Mouse (Mus musculus) stomach, postnatal 0 days (tissue): ENCODE results near the gene Il9r. TPM values are rescaled to one million over a fixed set of nuclear protein-coding genes. Genes with fewer than 3 reads are reported as not detected.

Source experiments
- ATAC-seq: fragments of 200-750 bp; cut with Nextera tagmentation; 2 replicates; pipeline ENCODE4 v1.8.0; 2017; ENCODE audit not compliant: low FRiP score, low TSS enrichment
- DNase-seq: peaks from one replicate; pipeline ENCODE4 v3.0.0-alpha.2; 2016; ENCODE audit warnings: low spot score
- H3K27ac ChIP-seq: fragments of 300-500 bp; sonication (generic); replicated peaks from 2 replicates; pipeline ENCODE4 v1.5.1; 2014; ENCODE audit warnings: mild to moderate bottlenecking, control low read depth
- H3K27me3 ChIP-seq: fragments of 300-500 bp; sonication (generic); 2 replicates; pipeline ENCODE4 v1.6.1; 2014; ENCODE audit warnings: low read length; ENCODE audit not compliant: control insufficient read depth, insufficient read depth
- H3K36me3 ChIP-seq: fragments of 300-500 bp; sonication (generic); 2 replicates; pipeline ENCODE4 v1.6.1; 2014; ENCODE audit warnings: low read length, mixed read lengths; ENCODE audit not compliant: control insufficient read depth, insufficient read depth
- H3K4me1 ChIP-seq: fragments of 300-500 bp; sonication (generic); replicated peaks from 2 replicates; pipeline ENCODE4 v1.6.1; 2014; ENCODE audit warnings: antibody characterized with exemption; ENCODE audit not compliant: control insufficient read depth, insufficient read depth
- H3K4me2 ChIP-seq: fragments of 300-500 bp; sonication (generic); replicated peaks from 2 replicates; pipeline ENCODE4 v1.6.1; 2014; ENCODE audit warnings: low read depth, mild to moderate bottlenecking, control low read depth, moderate library complexity
- H3K4me3 ChIP-seq: fragments of 300-500 bp; sonication (generic); 2 replicates; pipeline ENCODE4 v1.5.1; 2014; ENCODE audit warnings: low read depth, low read length, control low read depth
- H3K9ac ChIP-seq: fragments of 300-500 bp; sonication (generic); 2 replicates; pipeline ENCODE4 v1.6.1; 2014; ENCODE audit warnings: mild to moderate bottlenecking, low read length, control low read depth, mixed read lengths
- H3K9me3 ChIP-seq: fragments of 300-500 bp; sonication (generic); 2 replicates; pipeline ENCODE4 v1.6.1; 2016; ENCODE audit warnings: low read length; ENCODE audit not compliant: control insufficient read depth
- CTCF ChIP-seq: IDR thresholded peaks from 2 replicates; pipeline ENCODE4 v1.5.1; 2016; ENCODE audit warnings: antibody characterized with exemption, low read depth, mild to moderate bottlenecking, moderate library complexity
- EP300 ChIP-seq: optimal IDR thresholded peaks from 2 replicates; pipeline ENCODE3; 2016; ENCODE audit warnings: antibody characterized with exemption
- WGBS: fragments of 180-500 bp; shearing (Covaris S2); extraction: QIAGEN DNeasy Blood & Tissue Kit; methylation state at CpG from one replicate; pipeline ENCODE4 v1.1.7; 2014; 5-methylcytosine and 5-hydroxymethylcytosine counted together
- polyA plus RNA-seq: library from polyadenylated mRNA; unstranded; fragments of >200 nt; fragmentation: Nextera tagmentation; extraction: Ambion mirVana; gene quantifications from 2 replicates; pipeline ENCODE4 v1.2.1, GENCODE M21; 2015

Gene Il9r
- polyA plus RNA-seq, 1 experiment from 2014 or later: not detected

DNA sequence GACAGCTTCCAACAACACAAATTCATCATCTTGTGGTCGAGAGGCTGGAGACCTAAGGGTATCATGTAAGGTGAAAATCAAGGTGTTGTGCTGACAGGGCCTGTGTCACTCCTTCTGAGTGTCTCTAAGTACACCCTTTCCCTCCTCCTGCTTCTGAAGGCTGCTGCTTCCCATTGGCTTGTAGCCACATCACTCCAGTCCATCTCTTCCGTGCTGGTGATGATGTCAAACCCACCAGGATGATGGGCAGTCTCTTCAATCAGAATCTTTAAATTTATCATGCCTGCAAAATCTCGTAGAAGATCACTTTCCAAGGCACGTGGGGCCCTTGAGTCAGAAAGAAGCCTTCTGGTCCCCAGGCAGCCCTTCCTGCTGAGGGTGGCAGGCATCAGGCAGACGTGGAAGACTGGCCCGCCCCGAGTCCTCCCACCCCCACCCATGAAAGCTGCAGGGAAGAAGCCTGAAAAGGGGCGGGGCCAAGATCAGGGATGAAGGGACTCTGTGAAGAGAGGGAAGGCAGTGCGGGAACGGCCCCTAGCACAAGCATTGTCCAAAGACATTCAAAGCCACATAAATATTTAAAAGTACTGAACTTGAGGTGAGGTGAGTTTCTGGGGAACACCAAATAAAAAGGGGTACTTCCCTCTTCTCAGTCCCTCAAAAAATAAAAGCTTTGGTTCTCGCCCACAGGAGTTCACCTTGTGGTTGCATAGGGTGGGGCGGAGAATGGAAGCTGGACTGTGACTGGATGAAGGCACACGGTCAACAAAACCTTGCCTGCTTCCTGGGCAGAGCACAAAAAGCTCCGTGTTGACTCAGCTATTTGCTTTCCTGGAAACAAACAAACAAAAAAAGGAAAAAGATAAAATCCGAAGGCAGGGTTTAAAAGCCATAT lies 62.1 kb downstream of the Il9r start:
- no peak for TF ChIP-seq EP300
- TF ChIP-seq CTCF: 0 out of 2 replicates have a peak, but pooled peaks have one; percentile 2
- H3K4me1 ChIP-seq: no peaks in the 10 kb centered on the region
- H3K36me3 ChIP-seq: no peaks in the 10 kb centered on the region
- H3K27me3 ChIP-seq: no peaks in the 10 kb centered on the region
- H3K9me3 ChIP-seq: no peaks in the 10 kb centered on the region
- peak overlapping the region; percentile 31 for H3K4me2 ChIP-seq
- peak; percentile 92 for ATAC-seq
- no peak overlapping the region for H3K4me3 ChIP-seq
- H3K9ac ChIP-seq: no peak overlapping the region
- H3K27ac ChIP-seq: 0 out of 2 replicates have a peak overlapping the region, but pooled peaks have one; percentile 30
- DNase-seq: peak; percentile 81
- 20% methylated on average over 15 of the region's 15 CpGs for WGBS

Other genes with a start within 250 kb of the Il9r start
- 0.08 and 0.10 TPM in 2 replicates for gene 4930524B15Rik, start 234.7 kb downstream of the Il9r start, polyA plus RNA-seq
- gene Nsg2, start 199.8 kb downstream of the Il9r start, polyA plus RNA-seq: 6.1 and 6.5 TPM in 2 replicates
- gene Snrnp25, start 5.1 kb upstream of the Il9r start, polyA plus RNA-seq: 50.5 and 54.3 TPM in 2 replicates
- gene Rhbdf1, start 22.0 kb upstream of the Il9r start, polyA plus RNA-seq: 35.8 and 38.5 TPM in 2 replicates
- 19.9 and 22.1 TPM in 2 replicates for gene Mpg, start 26.2 kb upstream of the Il9r start, polyA plus RNA-seq
- 28.0 and 28.2 TPM in 2 replicates for gene Nprl3, start 67.4 kb upstream of the Il9r start, polyA plus RNA-seq
- 0.18 TPM in 1 of 2 replicates, not detected in the other for gene Hba-x, start 76.1 kb upstream of the Il9r start, polyA plus RNA-seq
- gene Hba-a1, start 83.2 kb upstream of the Il9r start, polyA plus RNA-seq: 317 and 411 TPM in 2 replicates
- gene Hbq1b, start 86.7 kb upstream of the Il9r start, polyA plus RNA-seq: 0.18 TPM in 1 of 2 replicates, not detected in the other
- 728 and 926 TPM in 2 replicates for gene Hba-a2, start 96.2 kb upstream of the Il9r start, polyA plus RNA-seq
- gene Hbq1a, start 99.8 kb upstream of the Il9r start, polyA plus RNA-seq: not detected in 2 replicates
- gene Sh3pxd2b, start 147.5 kb upstream of the Il9r start, polyA plus RNA-seq: 4.8 and 5.0 TPM in 2 replicates